Mouse (Mus musculus) erythroblast, embryonic 14.5 days (primary cell): ENCODE data around the gene Wars.

Source experiments
- GATA1 ChIP-seq: IDR thresholded peaks from 2 replicates; pipeline ENCODE4 v1.6.1; 2012; ENCODE audit warnings: low read length, inconsistent platforms, mixed read lengths
- TAL1 ChIP-seq: IDR thresholded peaks from 3 replicates; pipeline ENCODE4 v1.6.1; 2012; ENCODE audit warnings: low read length, inconsistent platforms, mixed read lengths

DNA sequence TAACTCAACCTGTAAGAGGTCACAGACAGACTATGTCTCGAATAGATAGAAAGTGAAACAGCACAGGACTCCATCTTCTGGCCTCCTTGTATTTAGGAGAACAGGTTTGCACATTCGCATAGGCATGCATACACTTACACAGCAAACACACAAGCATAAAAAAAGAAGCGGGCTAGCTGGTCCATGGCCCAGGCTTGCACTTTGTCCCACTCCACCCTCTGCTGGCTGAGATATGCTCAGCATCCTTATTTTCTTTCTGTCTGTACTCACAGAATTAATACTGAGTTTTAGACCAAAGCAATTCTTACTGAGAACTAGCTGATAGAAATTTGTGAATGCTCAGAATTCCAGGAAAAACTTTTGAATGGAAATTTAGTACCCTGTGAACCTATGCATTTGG lies 2.0 kb upstream of the Wars start:
- TF ChIP-seq TAL1 (no peak), GATA1 (no peak)
